Mouse (Mus musculus): ENCODE results near the gene Nelfcd. TPM values are rescaled to one million over a fixed set of nuclear protein-coding genes. Genes with fewer than 3 reads are reported as not detected.

The Nelfcd gene
- polyA plus RNA-seq, 1 experiment from 2014 or later: 81.3 TPM

DNA sequence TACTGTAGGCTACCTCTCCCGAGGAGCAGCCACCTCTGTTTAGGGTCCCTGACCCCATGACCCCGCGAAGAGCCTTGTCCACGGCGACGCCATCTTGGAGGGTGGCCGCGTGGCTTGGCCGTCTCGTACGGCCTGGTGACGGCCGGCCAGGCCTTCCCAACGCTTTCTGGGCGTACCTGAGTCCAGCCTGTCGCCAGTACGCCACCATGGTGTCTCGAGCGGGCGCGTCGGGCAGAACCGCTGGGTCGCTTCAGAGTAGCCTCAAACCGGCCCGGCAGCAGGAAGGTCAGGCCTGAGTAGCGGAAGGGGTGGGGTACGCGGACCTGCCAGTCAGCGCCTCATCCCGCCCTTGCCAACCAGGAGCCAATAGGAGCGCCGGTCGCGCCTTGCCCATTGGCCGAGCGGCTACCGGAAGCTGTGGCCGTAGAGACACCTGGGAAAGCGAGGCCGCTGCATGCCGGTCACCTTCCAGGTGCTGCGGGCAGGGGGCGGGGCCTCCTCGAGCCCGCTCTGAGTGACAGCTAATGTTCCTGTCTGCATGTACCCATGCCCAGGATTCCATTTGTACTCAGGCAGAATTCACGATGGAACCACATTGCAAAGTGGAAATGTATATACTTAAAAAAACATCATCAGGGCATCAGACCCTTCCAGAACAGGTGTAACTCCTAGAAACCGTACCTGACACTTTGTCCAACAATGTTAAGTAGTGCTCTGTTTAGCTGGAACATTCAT, 48.4 kb downstream of the Nelfcd start, which contains the start of gene Atp5e:
TSS of gene Atp5e (minus strand) at position 317 of the 735 bp plus-strand sequence.
- Histone ChIP-seq H3K4me3 (ENCODE audit: low read length) (peak within 1 kb of the TSS; percentile 74), H3K27me3 (replicated peaks; ENCODE audit: control insufficient read depth, insufficient read depth, low read length) (no peaks in the 10 kb centered on the region), H3K4me1 (ENCODE audit: control insufficient read depth, insufficient read depth, low read length) (no peaks in the 10 kb centered on the region), H3K9me3 (ENCODE audit: control insufficient read depth, low read length) (no peaks in the 10 kb centered on the region), H3K27ac (ENCODE audit: low read length) (peak within 1 kb of the TSS; percentile 76), H3K36me3 (ENCODE audit: control insufficient read depth, insufficient read depth, low read length) (peaks cover 15% of the 10 kb centered on the region; the same call in 1 of the 2 replicates), H3K4me2 (ENCODE audit: low read depth, low read length) (peak within 1 kb of the TSS; percentile 83), H3K9ac (ENCODE audit: low read depth, low read length) (peak within 1 kb of the TSS; percentile 84)
- 2% methylated on average over 48 of the region's 48 CpGs for WGBS
- ATAC-seq: peak; percentile 100

DNA sequence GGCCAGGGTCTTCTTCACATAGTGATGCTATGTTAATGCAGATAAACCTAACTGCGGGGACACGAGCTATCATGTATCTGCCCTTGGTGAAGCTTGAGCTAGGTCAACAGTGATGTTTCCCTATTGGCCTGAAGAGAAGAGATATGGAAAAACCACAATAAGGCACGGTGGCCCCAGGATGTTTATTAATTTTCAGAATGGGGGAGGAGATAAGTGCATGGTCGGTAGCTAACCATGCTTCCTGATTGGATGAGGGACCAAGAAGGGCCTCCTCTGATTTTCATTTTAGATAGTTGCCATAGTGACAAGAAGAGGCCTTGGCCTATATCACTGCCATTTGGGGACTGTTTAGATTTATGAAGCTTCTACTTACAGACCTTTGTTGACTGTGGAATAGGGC, 54.7 kb downstream of the Nelfcd start:
- no peak for ATAC-seq
- Histone ChIP-seq H3K4me1 (ENCODE audit: control insufficient read depth, insufficient read depth, low read length) (peaks cover 23% of the 10 kb centered on the region), H3K4me3 (ENCODE audit: low read length) (no peak overlapping the region), H3K27me3 (replicated peaks; ENCODE audit: control insufficient read depth, insufficient read depth, low read length) (no peaks in the 10 kb centered on the region), H3K4me2 (ENCODE audit: low read depth, low read length) (no peak overlapping the region), H3K9me3 (ENCODE audit: control insufficient read depth, low read length) (no peaks in the 10 kb centered on the region), H3K27ac (ENCODE audit: low read length) (no peak overlapping the region), H3K9ac (ENCODE audit: low read depth, low read length) (no peak overlapping the region), H3K36me3 (ENCODE audit: control insufficient read depth, insufficient read depth, low read length) (0 out of 2 replicates have a peak, but pooled peaks cover 4% of the 10 kb centered on the region)
- WGBS: 68% methylated on average over 4 of the region's 4 CpGs

DNA sequence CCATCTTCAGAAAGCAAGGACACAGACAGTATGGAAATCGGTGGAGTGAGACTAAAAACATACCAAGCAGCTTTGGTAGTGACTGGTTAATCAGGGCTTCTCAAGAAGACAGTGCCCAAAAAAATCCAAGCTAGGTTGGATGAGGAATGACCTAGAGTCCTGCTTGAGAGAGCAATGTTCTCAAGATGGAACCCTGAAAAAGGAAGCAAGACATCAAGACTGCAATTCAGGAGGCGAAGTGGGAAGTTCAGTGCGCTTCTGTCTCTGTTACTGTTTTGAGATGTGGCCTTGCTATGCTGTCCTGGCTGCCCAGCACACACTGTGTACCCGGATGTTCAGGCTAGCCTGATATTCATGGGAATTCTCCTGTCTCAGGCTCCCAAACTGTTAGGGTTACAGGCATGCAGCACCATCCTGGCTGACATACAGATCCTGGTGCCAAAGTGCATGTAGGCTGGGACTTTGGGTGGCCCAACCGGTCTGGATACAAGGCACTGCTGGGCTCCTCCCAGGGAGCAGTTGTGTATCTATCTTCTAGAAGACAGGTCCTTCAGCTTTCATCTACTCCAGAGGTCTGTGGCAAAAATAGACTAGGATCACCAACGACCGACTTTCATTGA, 55.3 kb downstream of the Nelfcd start:
- Histone ChIP-seq H3K4me3 (ENCODE audit: low read length) (no peak overlapping the region), H3K27me3 (replicated peaks; ENCODE audit: control insufficient read depth, insufficient read depth, low read length) (no peaks in the 10 kb centered on the region), H3K4me2 (ENCODE audit: low read depth, low read length) (peak overlapping the region; percentile 76; the same call in 1 of the 2 replicates), H3K4me1 (ENCODE audit: control insufficient read depth, insufficient read depth, low read length) (peaks cover 23% of the 10 kb centered on the region), H3K9me3 (ENCODE audit: control insufficient read depth, low read length) (no peaks in the 10 kb centered on the region), H3K9ac (ENCODE audit: low read depth, low read length) (no peak overlapping the region), H3K36me3 (ENCODE audit: control insufficient read depth, insufficient read depth, low read length) (0 out of 2 replicates have a peak, but pooled peaks cover 4% of the 10 kb centered on the region), H3K27ac (ENCODE audit: low read length) (no peak overlapping the region)
- ATAC-seq: no peak
- 88% methylated on average over 7 of the region's 7 CpGs for WGBS

DNA sequence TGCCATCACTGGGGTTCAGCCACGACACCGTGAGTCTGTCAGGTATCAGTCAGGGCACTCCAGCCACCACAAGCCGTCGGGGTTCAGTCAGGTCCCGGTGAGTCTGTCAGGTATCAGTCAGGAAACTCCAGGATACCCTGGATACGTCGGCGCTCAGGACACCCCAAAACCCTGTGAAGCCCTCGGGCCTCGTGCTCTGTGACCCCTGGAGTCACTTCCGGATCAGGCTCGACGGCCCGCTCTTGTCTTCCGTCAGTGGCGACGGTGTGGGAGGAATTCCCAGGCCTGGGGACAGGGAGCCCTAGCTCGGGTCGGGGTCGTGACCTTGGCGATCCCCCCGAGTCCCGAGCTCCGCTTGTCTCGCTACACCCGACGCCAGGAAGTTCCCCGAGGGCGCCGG, 56.8 kb downstream of the Nelfcd start:
- H3K4me3 ChIP-seq (ENCODE audit: low read length): peak overlapping the region; percentile 86
- 0 out of 2 replicates have a peak, but pooled peaks cover 4% of the 10 kb centered on the region for H3K36me3 ChIP-seq (ENCODE audit: control insufficient read depth, insufficient read depth, low read length)
- H3K27me3 ChIP-seq (replicated peaks; ENCODE audit: control insufficient read depth, insufficient read depth, low read length): no peaks in the 10 kb centered on the region
- H3K4me1 ChIP-seq (ENCODE audit: control insufficient read depth, insufficient read depth, low read length): peaks cover 27% of the 10 kb centered on the region
- 6% methylated on average over 30 of the region's 30 CpGs for WGBS
- peak overlapping the region; percentile 76 for H3K4me2 ChIP-seq (ENCODE audit: low read depth, low read length)
- H3K9ac ChIP-seq (ENCODE audit: low read depth, low read length): peak overlapping the region; percentile 92
- ATAC-seq: peak; percentile 41
- H3K9me3 ChIP-seq (ENCODE audit: control insufficient read depth, low read length): no peaks in the 10 kb centered on the region
- H3K27ac ChIP-seq (ENCODE audit: low read length): peak overlapping the region; percentile 82

DNA sequence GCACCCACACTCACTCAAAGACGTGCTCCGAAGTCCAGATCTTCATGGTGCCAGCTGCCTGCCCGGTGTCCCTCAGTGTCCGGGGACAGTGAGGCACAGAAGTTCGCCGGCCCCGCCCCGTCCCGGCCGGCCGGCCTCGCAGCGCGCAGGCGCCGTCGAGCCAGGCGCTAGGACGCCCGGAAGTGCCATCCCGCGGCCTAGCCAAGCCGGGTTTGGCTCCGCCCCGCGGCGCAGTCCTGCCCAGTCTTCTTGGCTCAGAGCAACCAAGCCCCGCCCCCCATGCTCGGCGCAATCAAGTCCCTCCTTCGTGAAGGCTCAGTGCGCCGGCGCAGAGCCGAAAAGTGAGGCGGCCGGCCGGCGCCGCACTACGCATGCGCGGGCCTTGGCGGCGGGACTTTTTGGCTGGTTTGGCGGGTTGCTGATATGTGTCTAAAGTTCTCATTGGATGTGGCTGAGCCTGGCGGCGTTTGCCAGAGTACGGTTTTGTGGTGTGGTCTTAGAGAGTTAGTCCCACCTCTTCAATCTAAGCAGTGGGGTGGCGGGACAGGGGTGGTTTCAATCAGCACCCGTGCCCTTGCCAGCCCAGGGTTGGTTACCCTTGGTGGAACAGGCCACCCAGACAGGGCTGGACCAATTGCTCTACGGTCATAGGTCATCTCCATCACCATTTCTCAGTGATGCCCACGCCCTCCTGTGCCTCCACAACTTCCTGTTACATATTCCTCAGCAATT, 57.4 kb downstream of the Nelfcd start, which contains the start of gene Prelid3b:
TSS of gene Prelid3b (minus strand) at position 264 of the 732 bp plus-strand sequence.
- H3K4me3 ChIP-seq (ENCODE audit: low read length): peak within 1 kb of the TSS; percentile 86
- no peaks in the 10 kb centered on the region for H3K9me3 ChIP-seq (ENCODE audit: control insufficient read depth, low read length)
- H3K4me2 ChIP-seq (ENCODE audit: low read depth, low read length): peak within 1 kb of the TSS; percentile 78
- WGBS: under 1% methylated on average over 53 of the region's 53 CpGs
- 0 out of 2 replicates have a peak, but pooled peaks cover 4% of the 10 kb centered on the region for H3K36me3 ChIP-seq (ENCODE audit: control insufficient read depth, insufficient read depth, low read length)
- peak within 1 kb of the TSS; percentile 82 for H3K27ac ChIP-seq (ENCODE audit: low read length)
- peaks cover 27% of the 10 kb centered on the region for H3K4me1 ChIP-seq (ENCODE audit: control insufficient read depth, insufficient read depth, low read length)
- peak; percentile 96 for ATAC-seq
- H3K27me3 ChIP-seq (replicated peaks; ENCODE audit: control insufficient read depth, insufficient read depth, low read length): no peaks in the 10 kb centered on the region
- H3K9ac ChIP-seq (ENCODE audit: low read depth, low read length): peak within 1 kb of the TSS; percentile 92

DNA sequence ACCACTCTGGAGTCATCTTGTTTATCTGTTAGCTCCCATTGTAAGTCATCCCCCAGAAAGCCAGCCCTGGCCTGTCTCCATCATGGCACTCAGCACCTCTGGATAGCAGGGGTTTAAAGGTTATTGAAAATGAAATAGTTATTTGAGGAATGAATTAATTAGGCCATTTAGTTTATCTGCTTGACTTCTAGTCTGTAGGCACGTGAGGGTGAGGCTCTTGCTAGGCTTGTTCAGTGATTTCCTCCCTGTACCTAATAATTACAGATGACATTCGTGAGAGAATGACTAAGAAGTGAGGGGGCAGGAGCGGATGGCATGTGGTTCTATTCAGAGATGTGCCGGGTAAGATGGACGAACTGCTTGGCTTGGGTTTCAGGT, 57.9 kb downstream of the Nelfcd start:
- H3K9me3 ChIP-seq (ENCODE audit: control insufficient read depth, low read length): no peaks in the 10 kb centered on the region
- 81% methylated on average over 5 of the region's 5 CpGs for WGBS
- peak overlapping the region; percentile 65 for H3K9ac ChIP-seq (ENCODE audit: low read depth, low read length)
- peak overlapping the region; percentile 67 for H3K27ac ChIP-seq (ENCODE audit: low read length)
- no peaks in the 10 kb centered on the region for H3K27me3 ChIP-seq (replicated peaks; ENCODE audit: control insufficient read depth, insufficient read depth, low read length)
- peaks cover 27% of the 10 kb centered on the region for H3K4me1 ChIP-seq (ENCODE audit: control insufficient read depth, insufficient read depth, low read length)
- ATAC-seq: no peak
- H3K4me2 ChIP-seq (ENCODE audit: low read depth, low read length): peak overlapping the region; percentile 78
- H3K4me3 ChIP-seq (ENCODE audit: low read length): peak overlapping the region; percentile 86
- no peaks in the 10 kb centered on the region for H3K36me3 ChIP-seq (ENCODE audit: control insufficient read depth, insufficient read depth, low read length)

Other genes with a start within 250 kb of the Nelfcd start
- gene Gnas, start 131.5 kb upstream of the Nelfcd start, polyA plus RNA-seq (2015; fragmentation: Nextera tagmentation; extraction: Ambion mirVana): 402 and 775 TPM in 2 replicates
- 37.0 and 98.1 TPM in 2 replicates for gene Gm20721, start 69.1 kb upstream of the Nelfcd start, polyA plus RNA-seq (2015; fragmentation: Nextera tagmentation; extraction: Ambion mirVana)
- gene Ctsz, start 23.2 kb downstream of the Nelfcd start, polyA plus RNA-seq (2015; fragmentation: Nextera tagmentation; extraction: Ambion mirVana): 381 and 448 TPM in 2 replicates
- gene Tubb1, start 34.9 kb downstream of the Nelfcd start, polyA plus RNA-seq (2015; fragmentation: Nextera tagmentation; extraction: Ambion mirVana): 1.1 and 1.4 TPM in 2 replicates
- gene Atp5e, start 48.3 kb downstream of the Nelfcd start, polyA plus RNA-seq (2015; fragmentation: Nextera tagmentation; extraction: Ambion mirVana): 775 and 798 TPM in 2 replicates
- 119 and 134 TPM in 2 replicates for gene Prelid3b, start 57.3 kb downstream of the Nelfcd start, polyA plus RNA-seq (2015; fragmentation: Nextera tagmentation; extraction: Ambion mirVana)
- 0.01 and 0.04 TPM in 2 replicates for gene Zfp831, start 227.7 kb downstream of the Nelfcd start, polyA plus RNA-seq (2015; fragmentation: Nextera tagmentation; extraction: Ambion mirVana)